Mouse (Mus musculus): Measurements from ENCODE around the gene Pgls. TPM values are rescaled to one million over a fixed set of nuclear protein-coding genes. Genes with fewer than 3 reads are reported as not detected.

The Pgls gene
- 10 to 100 TPM; 85.7 to 97.3 TPM for total RNA-seq (2021)

GRCm38 (mm10) chr8:71591471-71592373 lies at the start of gene Pgls:
Pgls (plus strand) TSS chr8:71592176.
- peak; percentile 97 for DNase-seq
- intact Hi-C loops (cut with DNase I) = no loop called here

- DNase-seq = peak; percentile 98
- intact Hi-C loops (cut with DNase I) = no loop called here
Observed at GRCm38 (mm10) chr8:71542632-71543343, 49.2 kb upstream of the Pgls start, which contains the start of gene Mvb12a. Mvb12a (plus strand) TSS chr8:71542922.

GRCm38 (mm10) chr8:71543755-71544154 lies 48.2 kb upstream of the Pgls start:
- intact Hi-C loops (cut with DNase I) = no loop called here
- no peak for DNase-seq

GRCm38 (mm10) chr8:71545053-71545452 lies 46.9 kb upstream of the Pgls start:
- no peak for DNase-seq
- intact Hi-C loops (cut with DNase I) = no loop called here

- intact Hi-C loops (cut with DNase I) = no loop called here
Observed at GRCm38 (mm10) chr8:71547590-71547989, 44.4 kb upstream of the Pgls start.

GRCm38 (mm10) chr8:71550754-71551153 lies 41.2 kb upstream of the Pgls start:
- no peak for DNase-seq
- intact Hi-C loops (cut with DNase I) = no loop called here

More at GRCm38 (mm10) chr8:71547590-71547989, 44.4 kb upstream of the Pgls start:
- DNase-seq = no peak

GRCm38 (mm10) chr8:71552770-71553169 lies 39.2 kb upstream of the Pgls start:
- DNase-seq = no peak
- intact Hi-C loops (cut with DNase I) = no loop called here

- no peak for DNase-seq
- intact Hi-C loops (cut with DNase I) = no loop called here
Observed at GRCm38 (mm10) chr8:71554001-71554400, 38.0 kb upstream of the Pgls start.

- intact Hi-C loops (cut with DNase I) = no loop called here
- no peak for DNase-seq
Observed at GRCm38 (mm10) chr8:71554644-71555043, 37.3 kb upstream of the Pgls start.

GRCm38 (mm10) chr8:71558071-71558957 lies 33.7 kb upstream of the Pgls start, which contains the start of gene Tmem221:
Tmem221 (minus strand) TSS chr8:71558871.
- intact Hi-C loops (cut with DNase I) = no loop called here
- DNase-seq = no peak

GRCm38 (mm10) chr8:71558958-71559690 lies 32.9 kb upstream of the Pgls start:
- intact Hi-C loops (cut with DNase I) = no loop called here
- DNase-seq = peak; percentile 28

GRCm38 (mm10) chr8:71560071-71560470 lies 31.9 kb upstream of the Pgls start:
- no peak for DNase-seq
- intact Hi-C loops (cut with DNase I) = loop anchor here (5.0 to 10.0 kb wide), 2 partner anchors 37 to 105 kb away; partner anchors contain the start of gene Fam129c

- DNase-seq = no peak
- intact Hi-C loops (cut with DNase I) = loop anchor here (5.0 to 10.0 kb wide), 2 partner anchors 37 to 104 kb away; partner anchors contain the start of gene Fam129c
Observed at GRCm38 (mm10) chr8:71560765-71561164, 31.2 kb upstream of the Pgls start.

- DNase-seq = peak; percentile 62
- intact Hi-C loops (cut with DNase I) = loop anchor here (5.0 to 10.0 kb wide), 2 partner anchors 36 to 103 kb away; partner anchors contain the start of gene Fam129c
Observed at GRCm38 (mm10) chr8:71561401-71561800, 30.6 kb upstream of the Pgls start.

GRCm38 (mm10) chr8:71562751-71563150 lies 29.2 kb upstream of the Pgls start:
- intact Hi-C loops (cut with DNase I) = loop anchor here (5.0 to 10.0 kb wide), 2 partner anchors 35 to 102 kb away; partner anchors contain the start of gene Fam129c
- peak; percentile 81 for DNase-seq

GRCm38 (mm10) chr8:71563992-71564391 lies 28.0 kb upstream of the Pgls start:
- no peak for DNase-seq
- intact Hi-C loops (cut with DNase I) = loop anchor here (5.0 to 10.0 kb wide), 2 partner anchors 33 to 101 kb away; partner anchors contain the start of gene Fam129c

- DNase-seq = no peak
- intact Hi-C loops (cut with DNase I) = loop anchor here (10.0 kb wide), 1 partner anchor 98 kb away; no protein-coding TSS in a partner anchor
Observed at GRCm38 (mm10) chr8:71566501-71566900, 25.5 kb upstream of the Pgls start, which contains the start of gene Nxnl1. Nxnl1 (minus strand) TSS chr8:71566601.

- no peak for DNase-seq
- intact Hi-C loops (cut with DNase I) = loop anchor here (10.0 kb wide), 1 partner anchor 97 kb away; no protein-coding TSS in a partner anchor
Observed at GRCm38 (mm10) chr8:71567587-71567986, 24.4 kb upstream of the Pgls start.

GRCm38 (mm10) chr8:71568387-71568937 lies 23.5 kb upstream of the Pgls start, which contains the start of gene Slc27a1:
Slc27a1 (plus strand) TSS chr8:71568882.
- intact Hi-C loops (cut with DNase I) = loop anchor here (10.0 kb wide), 1 partner anchor 96 kb away; no protein-coding TSS in a partner anchor
- DNase-seq = peak; percentile 94

Data from left cerebral cortex, postnatal 4 days (tissue).